In genomic region chr8:121877828-121878480, GRCm38 (mm10) we compare ENCODE assay signal across 26 mouse cellular contexts. TPM values are rescaled to one million over a fixed set of nuclear protein-coding genes. Genes with fewer than 3 reads are reported as not detected.
DNase-seq lines count a peak whose midpoint lies in the region; ATAC-seq and TF ChIP-seq lines count a peak whose summit lies in the region.
"Had no signal": no experiment of that assay in that cellular context is flagged by ENCODE, and none has a peak within 500 bp of the region (broad histone marks: within the 10 kb centered on the region; RNA-seq: fewer than 3 reads in every experiment).

No protein-coding gene starts in this region.

- no peak for TF ChIP-seq EP300 in CH12.LX (IDR thresholded peaks at IDR 0.05; ENCODE audit: low read length)

- H3K4me1 ChIP-seq in CH12.LX (ENCODE audit: control insufficient read depth in 1 of 2, insufficient read depth in 2 of 2) = peaks cover 16 to 84% of the 10 kb centered on the region in 2 experiments
- no peaks in the 10 kb centered on the region for H3K4me1 ChIP-seq in hindbrain, embryonic 11.5 days (replicated peaks; ENCODE audit: control insufficient read depth, insufficient read depth, low read length)

- H3K27ac ChIP-seq in CH12.LX (ENCODE audit: insufficient read depth, low read depth) = peak overlapping the region; percentile 7; the same call in 1 of the 2 replicates
- H3K27ac ChIP-seq in hindbrain, embryonic 11.5 days (ENCODE audit: low read depth, low read length) = no peak overlapping the region
- H3K27ac ChIP-seq: hindbrain, embryonic 10.5 days; liver, embryonic 15.5 days; midbrain, embryonic 12.5 days had no signal

- no peak overlapping the region for H3K4me2 ChIP-seq in CH12.LX (ENCODE audit: insufficient read depth, low read depth, poor library complexity, severe bottlenecking)
- H3K4me2 ChIP-seq in hindbrain, embryonic 11.5 days (replicated peaks; ENCODE audit: low read depth, low read length) = no peak overlapping the region
- H3K4me2 ChIP-seq: midbrain, embryonic 12.5 days had no signal

- peaks cover 34 to 42% of the 10 kb centered on the region in 2 experiments for H3K36me3 ChIP-seq in CH12.LX (replicated peaks in 1 of 2; ENCODE audit: control insufficient read depth in 1 of 2, insufficient read depth in 1 of 2, low read length in 1 of 2)
- no peaks in the 10 kb centered on the region for H3K36me3 ChIP-seq in hindbrain, embryonic 11.5 days (ENCODE audit: control insufficient read depth, insufficient read depth, low read length)

- no peak for TF ChIP-seq RAD21 in CH12.LX (IDR thresholded peaks at IDR 0.05; ENCODE audit: low read depth, low read length)

- no peak overlapping the region for H3K9ac ChIP-seq in CH12.LX (ENCODE audit: insufficient read depth, low read depth)
- no peak overlapping the region for H3K9ac ChIP-seq in hindbrain, embryonic 11.5 days (ENCODE audit: low read depth, low read length)
- H3K9ac ChIP-seq: forebrain, postnatal 0 days; liver, embryonic 15.5 days; midbrain, embryonic 12.5 days had no signal

- no peak for ATAC-seq in hindbrain, embryonic 11.5 days (ENCODE audit: low FRiP score)
- ATAC-seq: forebrain, postnatal 0 days; hindbrain, embryonic 16.5 days had no signal

- dilution Hi-C loops in CH12.LX (cut with MboI; ENCODE audit: extremely low pct_ligation_motif_present, extremely low pct_unique_long_range_greater_than_20kb, low sequenced_read_pairs) = no loop called here

- H3K27me3 ChIP-seq in CH12.LX (replicated peaks) = no peaks in the 10 kb centered on the region
- no peaks in the 10 kb centered on the region for H3K27me3 ChIP-seq in hindbrain, embryonic 11.5 days (ENCODE audit: control insufficient read depth, insufficient read depth, low read length)
- H3K27me3 ChIP-seq: megakaryocyte, embryonic 14.5 days; midbrain, embryonic 12.5 days had no signal

- in situ Hi-C loops in CH12.LX (cut with MboI; ENCODE audit: low pct_ligation_motif_present, low pct_unique_long_range_greater_than_20kb, low sequenced_read_pairs) = loop anchor here (10.0 kb wide), 1 partner anchor 47 kb away; no protein-coding TSS in a partner anchor

- no peak overlapping the region for H3K4me3 ChIP-seq in CH12.LX (replicated peaks in 1 of 3; ENCODE audit: low read depth in 2 of 3, low read length in 2 of 3, poor library complexity in 1 of 3)
- no peak overlapping the region for H3K4me3 ChIP-seq in hindbrain, embryonic 11.5 days (ENCODE audit: low read depth, low read length)
- H3K4me3 ChIP-seq: erythroblast, embryonic 14.5 days; hindbrain, embryonic 10.5 days; liver, embryonic 15.5 days; megakaryocyte, embryonic 14.5 days; midbrain, embryonic 12.5 days had no signal

- no peak for TF ChIP-seq CTCF in CH12.LX (conservative IDR thresholded peaks at IDR 0.05 in 1 of 2, IDR thresholded peaks at IDR 0.05 in 1 of 2; ENCODE audit: low read depth in 2 of 2, low read length in 2 of 2)

- WGBS in hindbrain, embryonic 11.5 days = 87% methylated on average over 7 of the region's 7 CpGs

- H3K79me2 ChIP-seq in CH12.LX (replicated peaks; ENCODE audit: control insufficient read depth, extremely low read depth, insufficient read depth, poor library complexity, severe bottlenecking) = no peaks in the 10 kb centered on the region

- no peak for TF ChIP-seq POLR2A in CH12.LX (IDR thresholded peaks at IDR 0.05; ENCODE audit: low read depth, low read length)

- H3K9me3 ChIP-seq in CH12.LX (replicated peaks; ENCODE audit: low read length) = no peaks in the 10 kb centered on the region
- H3K9me3 ChIP-seq in hindbrain, embryonic 11.5 days (ENCODE audit: control insufficient read depth, low read length) = no peaks in the 10 kb centered on the region
- H3K9me3 ChIP-seq: hindbrain, embryonic 10.5 days; liver, embryonic 15.5 days; megakaryocyte, embryonic 14.5 days; midbrain, embryonic 12.5 days had no signal

- DNase-seq in kidney, postnatal 4 days = peak; percentile 50 to 65
- DNase-seq in kidney, adult 18-20 months = no peak
- DNase-seq in lung, postnatal 10 days = peak; percentile 57
- DNase-seq in lung, adult 18-20 months = no peak
- DNase-seq in CH12.LX (ENCODE audit: extremely low read depth) = no peak
- DNase-seq in lung, postnatal 25 days (ENCODE audit: low spot score) = peak; percentile 35
- DNase-seq in hindbrain, embryonic 11.5 days (ENCODE audit: low spot score) = no peak
- DNase-seq: adrenal gland, adult 8-10 months; B cell, adult 2 months; cerebellum, adult 2 months; cerebellum, postnatal 14 days; forebrain, postnatal 0 days; heart, postnatal 14 days; kidney, adult 9 months; left cerebral cortex, postnatal 4 days; liver; retina, postnatal 1 day; right cerebral cortex, postnatal 14 days; thymus, adult 2 months; thymus, postnatal 36 days had no signal

TF ChIP-seq in CH12.LX, 34 proteins besides CTCF, POLR2A, EP300 and RAD21:
- TF ChIP-seq MYC (IDR thresholded peaks at IDR 0.05; ENCODE audit: low read depth, low read length) (no peak), POLR2AphosphoS2 (IDR thresholded peaks at IDR 0.05; ENCODE audit: low read depth, low read length) (0 out of 2 replicates have a peak, but pooled peaks have one; percentile 84), ETS1 (conservative IDR thresholded peaks at IDR 0.05; ENCODE audit: low read depth, low read length) (no peak), GABPA (IDR thresholded peaks at IDR 0.05; ENCODE audit: insufficient replicate concordance, low read depth, low read length) (no peak), KAT2A (IDR thresholded peaks at IDR 0.05; ENCODE audit: insufficient replicate concordance, low read length) (no peak), E2F4 (IDR thresholded peaks at IDR 0.05; ENCODE audit: insufficient replicate concordance, low read depth, low read length) (no peak), ZC3H11A (IDR thresholded peaks at IDR 0.05; ENCODE audit: low read depth, low read length) (no peak), TCF12 (IDR thresholded peaks at IDR 0.05; ENCODE audit: low read depth, low read length) (no peak), BHLHE40 (IDR thresholded peaks at IDR 0.05; ENCODE audit: low read depth, low read length) (no peak), CHD1 (IDR thresholded peaks at IDR 0.05; ENCODE audit: low read depth, low read length) (no peak), MAX (IDR thresholded peaks at IDR 0.05; ENCODE audit: low read length) (no peak), NELFE (IDR thresholded peaks at IDR 0.05; ENCODE audit: low read depth, low read length) (no peak), IRF4 (IDR thresholded peaks at IDR 0.05; ENCODE audit: low read depth, low read length) (no peak), ZNF384 (IDR thresholded peaks at IDR 0.05; ENCODE audit: low read depth, low read length) (no peak), CHD2 (IDR thresholded peaks at IDR 0.05; ENCODE audit: low read length) (0 out of 2 replicates have a peak, but pooled peaks have one; percentile 43), USF1 (IDR thresholded peaks at IDR 0.05; ENCODE audit: low read depth, low read length) (no peak), USF2 (conservative IDR thresholded peaks at IDR 0.05; ENCODE audit: low read depth, low read length) (no peak)

RNA-seq across cellular contexts. Expression of gene Slc7a5, which starts 29.5 kb away (rescaled TPM):
- 156 and 207 TPM in 2 replicates for total RNA-seq in CH12.LX (2012; rRNA removed)
- total RNA-seq in CH12.LX (2014; rRNA removed) = 110 and 119 TPM in 2 replicates
- 235 and 291 TPM in 2 replicates for polyA plus RNA-seq in CH12.LX (2012; ENCODE audit: insufficient read length, low read depth)
- 23.3 and 29.9 TPM in 2 replicates for polyA plus RNA-seq in hindbrain, embryonic 11.5 days (2014; fragmentation: Nextera tagmentation; extraction: Ambion mirVana)

RNA-seq across cellular contexts. Expression of gene Klhdc4, which starts 48.6 kb away (rescaled TPM):
- total RNA-seq in CH12.LX (2012; rRNA removed) (54.3 and 66.9 TPM in 2 replicates), CH12.LX (2014; rRNA removed) (35.5 and 42.4 TPM in 2 replicates)
- 51.5 and 69.7 TPM in 2 replicates for polyA plus RNA-seq in CH12.LX (2012; ENCODE audit: insufficient read length, low read depth)
- 45.9 and 50.9 TPM in 2 replicates for polyA plus RNA-seq in hindbrain, embryonic 11.5 days (2014; fragmentation: Nextera tagmentation; extraction: Ambion mirVana)

Comparison
In these comparisons a context has a peak if more than half of its experiments do, and no peak if none do; other contexts are left out.
1. DNase-seq: peak in kidney, postnatal 4 days (2 of 2), lung, postnatal 10 days (single experiment) and lung, postnatal 25 days (single experiment); none in kidney, adult 18-20 months (single experiment), lung, adult 18-20 months (0 of 2), CH12.LX (single experiment) and hindbrain, embryonic 11.5 days (single experiment).